Mouse (Mus musculus) monocyte, adult 2 months (primary cell): Measurements from ENCODE around the gene Elp6.

Experiments used
- DNase-seq, 2 experiments: peaks; one replicate each; pipeline ENCODE4 v3.0.0; 2022; ENCODE audit warnings: low spot score in 2 of 2, low read depth in 1 of 2

Gene Elp6

DNA sequence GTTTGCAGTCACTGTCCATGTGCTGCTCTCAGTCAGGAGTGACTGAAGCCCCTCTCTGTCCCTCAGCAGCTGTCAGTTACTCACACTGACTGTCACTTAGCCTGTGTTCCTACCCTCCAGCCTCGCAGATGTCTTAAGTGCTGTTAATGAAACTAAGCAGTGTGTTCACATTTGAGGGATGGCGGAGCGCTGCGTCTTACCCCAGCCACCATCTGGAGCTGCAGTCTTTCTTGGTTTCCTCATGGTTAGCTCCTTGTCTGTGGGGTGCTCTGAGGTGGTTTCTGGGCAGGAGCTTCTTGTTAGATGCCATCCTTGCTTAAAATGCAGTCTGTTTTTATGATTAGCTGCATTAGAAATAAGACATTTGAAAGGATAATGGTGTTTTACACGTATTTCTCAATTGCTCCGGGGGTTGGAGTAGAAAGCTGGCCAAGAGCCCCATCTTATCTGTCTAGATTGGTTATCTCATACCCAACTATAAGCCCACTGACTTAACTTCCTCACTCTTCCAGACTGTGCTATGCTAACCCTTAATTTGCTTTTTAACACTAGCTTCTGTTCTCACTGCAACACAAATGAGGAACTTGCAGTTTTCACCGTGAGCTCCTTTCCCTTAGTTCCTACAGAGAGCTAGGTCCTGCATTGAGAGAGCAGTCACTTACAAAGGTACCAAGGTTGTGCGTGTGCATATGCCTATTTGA, 47.1 kb downstream of the Elp6 start:
- no peak for DNase-seq

DNA sequence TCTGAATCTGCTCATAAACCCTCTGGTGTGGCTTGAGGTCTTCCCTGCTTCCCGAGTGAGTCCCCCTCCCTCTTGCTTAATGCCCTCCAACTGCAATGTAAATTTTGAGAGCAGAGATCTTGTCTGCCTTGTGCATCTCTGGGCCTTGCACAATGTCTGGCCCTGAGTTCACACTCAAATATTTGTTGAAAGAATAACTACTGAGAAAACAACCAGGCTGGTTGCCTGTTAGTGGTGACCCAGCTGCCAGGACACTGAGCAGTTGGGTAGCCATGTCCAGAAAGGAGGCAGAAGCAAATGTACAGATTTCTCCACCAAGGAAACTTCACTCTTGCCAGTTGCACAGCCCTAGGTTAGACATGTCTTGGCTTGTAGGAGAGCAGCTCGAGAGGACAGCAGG, 53.4 kb downstream of the Elp6 start:
- DNase-seq: no peak

DNA sequence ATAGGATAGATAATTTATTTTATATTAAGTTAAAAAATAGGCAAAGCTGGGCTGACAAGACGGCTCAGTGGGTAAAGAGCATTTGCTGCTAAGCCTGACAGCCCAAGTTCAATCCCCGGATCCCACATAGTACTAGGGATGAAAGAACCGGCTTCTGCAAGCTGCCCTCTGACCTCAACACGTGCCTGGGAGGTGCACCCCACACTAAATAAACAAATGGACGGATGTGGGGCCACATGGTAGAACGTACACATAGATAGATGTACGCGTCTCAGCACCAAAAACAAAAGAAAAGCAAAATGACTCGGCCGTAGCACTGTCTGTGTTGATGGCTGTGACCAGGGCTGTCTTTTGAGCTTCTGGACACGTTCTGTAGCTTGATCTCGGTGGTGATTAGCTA, 56.3 kb downstream of the Elp6 start:
- DNase-seq: no peak

DNA sequence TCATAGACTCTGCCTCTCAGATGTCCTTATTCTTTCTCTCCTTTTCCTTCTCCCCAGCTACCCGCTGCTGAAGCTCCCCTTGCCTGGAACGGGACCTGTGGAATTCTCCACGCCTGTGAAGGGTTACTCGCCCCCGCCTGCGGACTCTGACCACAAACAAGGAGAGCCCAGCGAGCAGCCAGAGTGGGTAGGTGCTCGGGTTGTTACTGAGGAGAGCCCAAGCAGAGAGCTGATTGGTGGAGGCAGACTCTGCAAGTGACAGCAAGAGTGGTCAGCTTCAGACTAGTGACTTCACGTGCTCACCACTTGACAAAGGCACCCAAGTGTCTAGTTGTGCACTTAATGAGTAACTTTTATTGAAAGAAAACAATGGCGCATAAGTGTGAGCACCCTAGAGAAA, 57.4 kb downstream of the Elp6 start:
- DNase-seq: no peak

DNA sequence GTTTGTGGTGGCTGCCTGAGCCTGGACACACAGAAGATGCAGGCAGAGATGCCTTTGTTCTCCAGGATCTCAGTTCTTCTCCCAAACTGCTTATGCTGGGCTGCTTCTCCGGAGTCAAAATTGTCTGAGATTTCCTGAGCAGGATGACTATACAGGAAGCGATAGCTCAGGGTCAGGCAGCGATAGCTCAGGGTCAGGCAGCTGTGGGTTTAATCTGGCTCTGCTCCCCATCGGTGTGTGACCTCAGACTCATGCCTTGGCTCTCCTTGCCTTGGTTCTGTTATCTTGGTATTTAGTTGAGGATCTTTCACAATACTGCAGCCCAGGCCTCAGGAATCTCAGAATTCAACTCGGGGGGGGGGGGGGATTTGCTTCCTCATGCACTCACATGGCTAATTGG, 61.8 kb downstream of the Elp6 start:
- no peak for DNase-seq

DNA sequence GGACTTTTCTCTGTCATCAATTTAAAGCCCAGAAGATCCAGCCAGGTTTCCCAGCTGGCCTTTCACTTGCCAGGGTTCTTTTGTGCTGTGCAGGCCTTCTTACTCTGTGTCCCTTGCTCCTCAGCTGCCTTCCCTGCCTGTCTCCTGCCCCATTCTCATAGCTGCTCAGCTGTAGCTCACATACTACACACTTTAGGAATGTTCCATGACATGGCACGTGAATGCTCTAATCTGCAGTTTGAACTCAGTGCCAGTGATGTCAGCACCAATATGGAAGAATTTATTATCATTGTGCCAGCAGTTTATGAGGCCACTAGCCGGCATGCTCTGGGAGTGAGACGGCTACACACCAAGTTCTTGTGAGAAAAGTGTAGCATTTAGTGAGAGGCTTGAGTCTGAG, 64.9 kb downstream of the Elp6 start:
- DNase-seq: no peak
